Mouse (Mus musculus) large intestine, adult 2 months (tissue): ENCODE data around the gene Hsd11b1. TPM values are rescaled to one million over a fixed set of nuclear protein-coding genes. Genes with fewer than 3 reads are reported as not detected.

Experiments used
- DNase-seq: peaks from one replicate; pipeline ENCODE4 v3.0.0-alpha.2; 2012; ENCODE audit warnings: low read depth, low spot score
- WGBS: fragments of 180-500 bp; shearing (Covaris S2); methylation state at CpG from one replicate; pipeline ENCODE4 v1.1.7; 2018; 5-methylcytosine and 5-hydroxymethylcytosine counted together
- polyA plus RNA-seq: library from polyadenylated mRNA; depleted of rRNA; stranded (reverse); fragments of >200 nt; gene quantifications from 2 replicates; pipeline ENCODE4 v1.2.3, GENCODE M21; 2012; rRNA removed

The Hsd11b1 gene
- polyA plus RNA-seq, 1 experiment: 10.5 TPM

DNA sequence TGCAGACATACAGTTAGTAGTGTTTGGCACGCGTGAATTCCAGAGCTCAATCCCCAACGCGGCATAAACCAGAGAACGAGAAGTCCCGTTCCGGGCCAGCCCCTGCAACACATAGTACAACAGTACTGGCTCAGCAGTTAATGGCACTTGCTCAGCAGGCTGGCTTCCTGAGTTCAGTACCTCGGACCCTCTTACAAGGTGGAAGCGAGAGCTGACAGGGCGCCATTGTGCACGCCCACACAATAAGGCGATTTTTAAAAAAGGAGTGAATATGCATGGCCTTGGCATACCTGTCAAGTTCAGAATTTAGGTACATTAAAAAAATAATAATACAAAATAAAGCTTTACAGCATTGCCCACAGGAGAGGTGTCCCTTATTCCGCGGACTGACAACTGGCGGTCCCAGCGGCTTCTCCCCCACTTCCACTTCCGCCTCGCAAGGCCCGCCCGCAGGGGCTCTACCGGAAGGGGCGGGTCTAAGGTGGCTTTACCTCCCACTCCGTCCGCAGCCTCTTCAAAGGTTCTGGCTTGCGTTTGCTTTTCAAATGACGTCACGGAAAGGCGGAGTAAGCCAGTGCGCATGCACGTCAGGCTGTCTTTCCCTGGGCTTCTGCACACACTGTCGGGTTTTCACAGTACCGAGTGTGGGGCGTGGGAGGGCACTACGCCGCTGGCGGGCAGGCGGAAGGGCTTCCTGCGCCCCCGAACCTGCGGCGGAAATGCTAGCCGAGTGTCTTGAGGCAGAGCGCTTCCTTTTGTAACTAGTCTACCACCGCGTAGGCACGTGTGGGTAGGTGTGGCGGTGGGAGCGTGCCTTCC, 90.7 kb downstream of the Hsd11b1 start:
- DNase-seq: peak; percentile 99
- WGBS: 1% methylated on average over 48 of the region's 48 CpGs

Other genes with a start within 250 kb of the Hsd11b1 start
- gene Syt14, start 228.3 kb downstream of the Hsd11b1 start, polyA plus RNA-seq: 0.06 and 0.07 TPM in 2 replicates
- gene Diexf, start 133.8 kb downstream of the Hsd11b1 start, polyA plus RNA-seq: 10.4 and 12.9 TPM in 2 replicates
- gene Irf6, start 111.0 kb downstream of the Hsd11b1 start, polyA plus RNA-seq: 108 and 192 TPM in 2 replicates
- gene A130010J15Rik, start 96.0 kb downstream of the Hsd11b1 start, polyA plus RNA-seq: 5.0 and 6.6 TPM in 2 replicates
- gene Traf3ip3, start 62.4 kb downstream of the Hsd11b1 start, polyA plus RNA-seq: 6.1 and 7.4 TPM in 2 replicates
- 14.7 and 16.7 TPM in 2 replicates for gene Lamb3, start 56.4 kb downstream of the Hsd11b1 start, polyA plus RNA-seq
- gene G0s2, start 9.1 kb upstream of the Hsd11b1 start, polyA plus RNA-seq: 28.4 and 31.0 TPM in 2 replicates
- gene Camk1g, start 106.2 kb upstream of the Hsd11b1 start, polyA plus RNA-seq: 0.27 and 0.49 TPM in 2 replicates